In genomic region chr19:45179451-45179850, GRCm38 (mm10) we compare ENCODE assay signal across 26 mouse cellular contexts. TPM values are rescaled to one million over a fixed set of nuclear protein-coding genes. Genes with fewer than 3 reads are reported as not detected.
"Had no signal": no experiment of that assay in that cellular context is flagged by ENCODE, and none has a peak within 500 bp of the region (broad histone marks: within the 10 kb centered on the region; RNA-seq: fewer than 3 reads in every experiment).

No protein-coding gene starts in this region.

- H3K9ac ChIP-seq: neural tube, embryonic 12.5 days; neural tube, embryonic 13.5 days; neural tube, embryonic 15.5 days; stomach, embryonic 15.5 days had no signal

- H3K4me2 ChIP-seq: neural tube, embryonic 12.5 days; neural tube, embryonic 13.5 days; neural tube, embryonic 15.5 days; stomach, embryonic 15.5 days had no signal

- H3K27ac ChIP-seq: neural tube, embryonic 12.5 days; neural tube, embryonic 13.5 days; neural tube, embryonic 15.5 days; stomach, embryonic 15.5 days; stomach, postnatal 0 days had no signal

- H3K4me1 ChIP-seq: stomach, embryonic 15.5 days had no signal

- H3K4me3 ChIP-seq: neural tube, embryonic 12.5 days; neural tube, embryonic 13.5 days; neural tube, embryonic 15.5 days; stomach, embryonic 15.5 days had no signal

- DNase-seq: retina, postnatal 1 day; right cerebral cortex, adult 18-20 months; right cerebral cortex, postnatal 14 days; right cerebral cortex, postnatal 25 days; right cerebral cortex, postnatal 4 days; spleen, adult 18-20 months; thymus, adult 18-20 months; thymus, adult 2 months; thymus, postnatal 14 days; thymus, postnatal 25 days; thymus, postnatal 36 days; thymus, postnatal 4 days had no signal

- H3K9me3 ChIP-seq: neural tube, embryonic 12.5 days; neural tube, embryonic 13.5 days; neural tube, embryonic 15.5 days; stomach, embryonic 15.5 days had no signal

- H3K27me3 ChIP-seq: stomach, embryonic 15.5 days had no signal

- H3K36me3 ChIP-seq: neural tube, embryonic 12.5 days; neural tube, embryonic 13.5 days; neural tube, embryonic 15.5 days; stomach, embryonic 15.5 days had no signal

RNA-seq across cellular contexts. Expression of gene Tlx1, which starts 29.0 kb away (rescaled TPM):
- total RNA-seq: neutrophil, adult 5-6 weeks had no signal
- polyA plus RNA-seq: neural tube, embryonic 14.5 days; small intestine, adult 2 months; stomach, postnatal 0 days; urinary bladder, adult 2 months had no signal

RNA-seq across cellular contexts. Expression of gene Lbx1, which starts 56.2 kb away (rescaled TPM):
- total RNA-seq: neutrophil, adult 5-6 weeks had no signal
- polyA plus RNA-seq: small intestine, adult 2 months; spleen, adult 2 months; stomach, embryonic 14.5 days; stomach, embryonic 15.5 days; stomach, embryonic 16.5 days; stomach, postnatal 0 days; testis, adult 2 months; thymus, adult 2 months; thymus, postnatal 0 days had no signal
